Mouse (Mus musculus) heart, embryonic 13.5 days (tissue): ENCODE measurements around the gene Fam83f. TPM values are rescaled to one million over a fixed set of nuclear protein-coding genes. Genes with fewer than 3 reads are reported as not detected.
A peak's percentile ranks its signal among the peaks of the same experiment; 100 is the strongest.

ENCODE experiments used
- ATAC-seq: fragments of 200-750 bp; cut with Nextera tagmentation; 2 replicates; pipeline ENCODE4 v1.8.0; 2017; ENCODE audit warnings: moderate TSS enrichment; ENCODE audit not compliant: insufficient number of reproducible peaks, low FRiP score, low TSS enrichment; ENCODE audit errors: extremely low read depth
- H3K27ac ChIP-seq: fragments of 300-500 bp; sonication (generic); replicated peaks from 2 replicates; pipeline ENCODE4 v1.5.1; 2015; ENCODE audit warnings: moderate library complexity, mild to moderate bottlenecking, inconsistent platforms
- H3K27me3 ChIP-seq: fragments of 300-500 bp; sonication (generic); replicated peaks from 2 replicates; pipeline ENCODE4 v1.6.1; 2015; ENCODE audit warnings: mild to moderate bottlenecking, inconsistent platforms
- H3K36me3 ChIP-seq: fragments of 300-500 bp; sonication (generic); 2 replicates; pipeline ENCODE4 v1.6.1; 2015; ENCODE audit warnings: mild to moderate bottlenecking, inconsistent platforms
- H3K4me1 ChIP-seq: fragments of 300-500 bp; sonication (generic); 2 replicates; pipeline ENCODE4 v1.6.1; 2015; ENCODE audit warnings: inconsistent platforms
- H3K4me2 ChIP-seq: fragments of 300-500 bp; sonication (generic); 2 replicates; pipeline ENCODE4 v1.6.1; 2015; ENCODE audit warnings: inconsistent platforms, mild to moderate bottlenecking, moderate library complexity
- H3K4me3 ChIP-seq: fragments of 300-500 bp; sonication (generic); 2 replicates; pipeline ENCODE4 v1.5.1; 2015; ENCODE audit warnings: moderate library complexity, mild to moderate bottlenecking, inconsistent platforms
- H3K9ac ChIP-seq: fragments of 300-500 bp; sonication (generic); 2 replicates; pipeline ENCODE4 v1.6.1; 2015; ENCODE audit warnings: inconsistent platforms, mild to moderate bottlenecking, moderate library complexity
- H3K9me3 ChIP-seq: fragments of 300-500 bp; sonication (generic); 2 replicates; pipeline ENCODE4 v1.6.1; 2016; ENCODE audit warnings: inconsistent platforms
- WGBS: fragments of 180-500 bp; shearing (Covaris S2); methylation state at CpG from one replicate; pipeline ENCODE4 v1.1.7; 2015; ENCODE audit warnings: mixed read lengths; 5-methylcytosine and 5-hydroxymethylcytosine counted together
- polyA plus RNA-seq: library from polyadenylated mRNA; unstranded; fragments of >200 nt; fragmentation: Nextera tagmentation; extraction: Ambion mirVana; gene quantifications from 2 replicates; pipeline ENCODE4 v1.2.1, GENCODE M21; 2015

Fam83f gene
- polyA plus RNA-seq, 1 experiment from 2014 or later: 0.13 TPM

DNA sequence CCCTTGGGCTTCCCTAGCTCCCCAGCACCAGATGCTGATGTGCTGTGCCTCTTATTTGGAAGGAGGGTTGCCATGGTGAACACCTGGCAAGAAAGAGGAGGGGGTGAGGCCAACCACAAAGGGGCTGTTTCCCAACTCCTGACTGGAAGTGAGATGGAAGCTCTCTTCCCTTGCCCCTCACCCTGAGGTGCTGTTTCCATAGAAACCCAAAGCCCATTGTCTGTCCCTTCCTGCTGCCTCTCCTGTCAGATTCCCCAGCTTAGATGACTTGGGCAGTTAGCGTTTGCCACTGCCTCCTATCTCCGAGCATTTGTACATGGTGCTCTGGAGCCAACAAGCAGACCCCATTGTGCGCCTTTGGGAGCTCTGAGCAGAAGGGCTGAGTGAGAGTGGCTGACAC lies 21.8 kb downstream of the Fam83f start:
- no peaks in the 10 kb centered on the region for H3K9me3 ChIP-seq
- ATAC-seq: no peak
- H3K36me3 ChIP-seq: no peaks in the 10 kb centered on the region
- peaks cover 15% of the 10 kb centered on the region for H3K4me1 ChIP-seq
- 31% methylated on average over 3 of the region's 3 CpGs for WGBS
- no peak overlapping the region for H3K4me2 ChIP-seq
- peaks cover 82% of the 10 kb centered on the region for H3K27me3 ChIP-seq
- H3K9ac ChIP-seq: no peak overlapping the region
- H3K4me3 ChIP-seq: no peak overlapping the region
- no peak overlapping the region for H3K27ac ChIP-seq

DNA sequence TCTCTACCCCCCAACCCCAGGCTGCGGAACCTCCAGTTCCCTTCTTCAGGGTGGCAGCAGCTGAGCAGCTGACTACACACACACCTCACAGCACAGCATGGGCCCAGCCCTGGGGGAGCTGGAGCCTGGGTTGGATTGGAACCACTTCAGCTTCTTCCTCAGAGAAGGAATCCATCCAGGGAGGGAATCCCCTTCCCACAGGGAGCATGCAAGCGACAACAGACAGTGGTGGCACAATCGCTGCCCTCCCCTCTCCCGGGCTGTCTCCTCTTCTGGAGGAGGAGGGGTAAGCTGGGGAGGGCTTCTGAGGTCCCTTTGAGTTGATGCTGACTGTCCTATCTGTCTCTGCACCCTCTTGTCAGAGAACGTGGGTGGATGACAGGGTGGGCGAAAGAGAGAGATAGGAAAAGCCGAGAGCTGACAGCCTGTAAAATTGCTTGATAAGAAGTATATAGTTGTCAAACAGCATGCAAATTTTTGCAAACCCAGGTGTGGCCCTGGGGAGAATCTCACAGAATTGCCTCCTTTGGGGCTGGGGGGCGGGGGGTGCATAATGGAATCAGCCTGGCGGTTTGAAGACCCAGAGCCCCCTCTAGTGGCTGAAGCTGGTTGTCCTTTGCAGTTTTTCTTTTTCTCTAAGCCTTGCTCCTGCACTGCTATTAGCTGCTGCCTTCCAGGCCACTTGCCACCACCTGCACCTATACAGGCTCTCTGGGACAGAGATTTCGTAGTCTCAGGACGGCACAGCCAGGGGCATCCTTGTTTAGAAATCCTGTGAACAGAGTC lies 22.7 kb downstream of the Fam83f start:
- Histone ChIP-seq H3K4me3 (peak overlapping the region; percentile 22), H3K9ac (peak overlapping the region; percentile 61; the same call in 1 of the 2 replicates), H3K4me1 (peaks cover 15% of the 10 kb centered on the region), H3K4me2 (peak overlapping the region; percentile 56), H3K9me3 (no peaks in the 10 kb centered on the region), H3K36me3 (no peaks in the 10 kb centered on the region), H3K27ac (no peak overlapping the region), H3K27me3 (peaks cover 75% of the 10 kb centered on the region)
- no peak for ATAC-seq
- WGBS: 13% methylated on average over 11 of the region's 11 CpGs

DNA sequence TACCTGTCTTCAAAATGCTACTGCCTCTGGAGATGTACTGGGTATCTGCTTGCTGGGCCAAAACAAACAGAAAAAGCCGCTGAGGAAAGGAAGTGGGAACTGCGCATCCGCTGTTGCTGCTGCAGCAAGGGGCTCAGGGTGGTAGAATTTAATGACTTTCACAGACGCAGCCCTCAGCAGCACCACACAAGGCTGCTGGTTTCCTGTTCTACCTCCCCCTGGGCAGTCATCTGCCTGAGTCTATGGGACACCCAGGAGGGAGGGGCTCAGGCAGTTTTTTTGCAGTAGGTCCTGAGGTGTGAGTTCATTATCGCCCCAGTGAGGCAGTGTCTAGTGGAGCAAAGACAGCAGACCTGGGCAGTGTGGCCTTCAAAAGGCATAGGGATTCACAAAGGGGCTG lies 25.9 kb downstream of the Fam83f start:
- no peak overlapping the region for H3K4me3 ChIP-seq
- no peak overlapping the region for H3K9ac ChIP-seq
- H3K9me3 ChIP-seq: no peaks in the 10 kb centered on the region
- peaks cover 48% of the 10 kb centered on the region for H3K27me3 ChIP-seq
- H3K27ac ChIP-seq: peak overlapping the region; percentile 13; the same call in 1 of the 2 replicates
- 26% methylated on average over 5 of the region's 5 CpGs for WGBS
- no peak for ATAC-seq
- no peak overlapping the region for H3K4me2 ChIP-seq
- peaks cover 15% of the 10 kb centered on the region for H3K4me1 ChIP-seq
- H3K36me3 ChIP-seq: no peaks in the 10 kb centered on the region

DNA sequence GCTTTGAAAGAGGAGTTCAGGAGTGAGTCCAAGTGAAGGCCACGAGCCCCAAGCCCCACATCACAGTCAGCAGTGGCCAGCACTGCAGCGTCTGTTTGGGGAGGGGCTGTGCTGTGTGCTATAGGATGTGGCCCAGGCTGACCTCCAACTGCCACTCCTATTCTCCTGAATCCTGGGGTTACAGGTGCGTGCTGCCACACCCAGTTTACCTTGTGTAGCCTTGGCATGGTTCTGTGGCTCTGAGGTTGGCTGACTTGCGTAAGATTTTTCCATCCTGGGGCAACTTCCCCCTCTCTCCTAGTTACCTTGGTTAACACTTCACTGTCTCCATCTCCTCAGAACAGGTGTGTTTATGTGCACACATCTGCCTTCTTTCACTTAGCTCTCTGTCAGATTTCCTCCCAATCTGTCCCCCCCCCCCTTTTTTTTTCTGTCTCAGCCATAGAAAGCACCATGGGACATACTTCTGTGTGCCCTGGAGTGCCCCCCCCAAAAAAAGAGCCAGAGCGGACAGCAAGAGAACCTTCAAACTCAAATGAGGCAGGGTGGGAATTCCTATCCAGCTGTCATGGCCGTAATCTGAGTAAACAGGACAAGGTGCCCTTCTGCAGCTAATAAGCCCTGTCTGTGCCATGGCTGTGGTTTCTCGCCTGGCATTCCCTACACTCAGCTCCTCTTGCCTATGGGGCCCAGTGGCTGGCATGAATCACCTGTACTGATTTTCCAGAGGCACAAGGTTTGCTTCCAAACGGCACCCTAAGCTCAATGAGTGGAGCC lies 30.0 kb downstream of the Fam83f start:
- WGBS: 64% methylated on average over 8 of the region's 8 CpGs
- Histone ChIP-seq H3K4me2 (no peak overlapping the region), H3K9me3 (no peaks in the 10 kb centered on the region), H3K4me3 (no peak overlapping the region), H3K27me3 (peaks cover 12% of the 10 kb centered on the region), H3K36me3 (no peaks in the 10 kb centered on the region), H3K9ac (no peak overlapping the region), H3K4me1 (peaks cover 19% of the 10 kb centered on the region), H3K27ac (no peak overlapping the region)
- ATAC-seq: no peak

DNA sequence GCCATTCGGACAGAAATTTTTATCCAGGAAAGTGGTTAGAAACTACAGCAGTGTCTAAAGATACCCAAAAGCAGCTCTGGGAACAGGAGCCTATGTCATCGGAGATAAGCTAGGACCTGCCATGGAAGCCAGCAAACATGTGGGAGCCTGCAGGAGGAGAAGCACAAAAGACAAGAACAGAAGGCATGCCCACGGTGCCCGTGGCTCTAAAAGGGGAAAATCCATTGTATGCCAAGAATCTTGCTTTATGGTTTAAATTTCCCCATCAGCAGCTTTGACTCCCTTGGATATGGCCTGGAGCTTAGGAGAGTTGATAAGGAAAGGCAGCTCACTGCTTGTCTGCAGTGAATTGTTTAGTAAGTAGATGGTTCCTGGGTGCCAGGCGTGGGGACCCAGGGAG lies 31.3 kb downstream of the Fam83f start:
- no peaks in the 10 kb centered on the region for H3K9me3 ChIP-seq
- H3K36me3 ChIP-seq: no peaks in the 10 kb centered on the region
- H3K27me3 ChIP-seq: peaks cover 7% of the 10 kb centered on the region
- no peak overlapping the region for H3K27ac ChIP-seq
- H3K9ac ChIP-seq: no peak overlapping the region
- ATAC-seq: no peak
- H3K4me2 ChIP-seq: no peak overlapping the region
- 69% methylated on average over 5 of the region's 5 CpGs for whole genome bisulfite sequencing
- H3K4me3 ChIP-seq: no peak overlapping the region
- peaks cover 27% of the 10 kb centered on the region for H3K4me1 ChIP-seq

DNA sequence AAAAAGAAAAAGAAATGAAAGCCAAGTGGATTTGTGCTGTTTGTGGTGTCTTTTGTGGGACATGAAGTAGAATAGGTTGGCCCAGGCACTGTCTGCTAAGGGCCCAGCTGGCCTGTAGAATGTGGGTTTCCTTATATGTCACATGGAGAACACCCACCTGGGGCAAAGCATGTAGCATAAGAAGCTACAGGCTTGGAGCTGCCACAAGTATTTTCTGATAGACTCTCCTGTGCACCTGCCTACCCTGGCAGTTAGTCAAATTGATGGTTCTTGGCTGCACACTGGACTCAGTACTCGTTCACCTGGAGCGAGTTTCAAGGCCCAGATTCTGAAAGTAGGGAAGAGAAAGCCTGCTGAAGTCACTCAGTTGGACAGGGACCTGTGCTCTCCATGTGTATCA lies 31.8 kb downstream of the Fam83f start:
- Histone ChIP-seq H3K36me3 (no peaks in the 10 kb centered on the region), H3K27ac (no peak overlapping the region), H3K4me1 (peaks cover 25% of the 10 kb centered on the region), H3K27me3 (peaks cover 7% of the 10 kb centered on the region), H3K4me2 (no peak overlapping the region), H3K9ac (no peak overlapping the region), H3K4me3 (no peak overlapping the region), H3K9me3 (no peaks in the 10 kb centered on the region)
- ATAC-seq: no peak
- 77% methylated on average over 2 of the region's 2 CpGs for WGBS

DNA sequence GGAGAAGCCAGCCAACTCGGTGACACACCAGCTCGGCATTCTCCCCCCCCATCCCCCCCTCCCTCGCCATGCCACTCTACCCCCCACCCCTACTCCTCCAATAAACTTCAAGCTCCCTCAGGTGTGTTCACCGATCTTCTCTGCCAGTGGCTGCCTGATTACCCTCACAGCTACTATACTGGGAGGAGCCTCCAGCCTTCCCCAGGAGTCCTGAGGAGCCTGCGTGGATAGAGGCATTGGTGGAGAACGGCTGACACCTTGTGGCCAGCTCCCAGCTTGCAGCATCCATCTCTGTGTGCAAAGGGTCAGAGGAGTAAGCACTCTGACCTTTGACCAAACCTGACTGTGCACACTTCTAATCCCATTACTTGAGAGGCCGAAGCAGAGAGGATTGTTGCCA lies 32.6 kb downstream of the Fam83f start:
- peak overlapping the region; percentile 41 for H3K4me2 ChIP-seq
- no peaks in the 10 kb centered on the region for H3K36me3 ChIP-seq
- H3K27ac ChIP-seq: no peak overlapping the region
- peaks cover 6% of the 10 kb centered on the region for H3K27me3 ChIP-seq
- H3K9ac ChIP-seq: no peak overlapping the region
- no peak for ATAC-seq
- H3K9me3 ChIP-seq: no peaks in the 10 kb centered on the region
- no peak overlapping the region for H3K4me3 ChIP-seq
- peaks cover 28% of the 10 kb centered on the region for H3K4me1 ChIP-seq
- 8% methylated on average over 7 of the region's 7 CpGs for WGBS

DNA sequence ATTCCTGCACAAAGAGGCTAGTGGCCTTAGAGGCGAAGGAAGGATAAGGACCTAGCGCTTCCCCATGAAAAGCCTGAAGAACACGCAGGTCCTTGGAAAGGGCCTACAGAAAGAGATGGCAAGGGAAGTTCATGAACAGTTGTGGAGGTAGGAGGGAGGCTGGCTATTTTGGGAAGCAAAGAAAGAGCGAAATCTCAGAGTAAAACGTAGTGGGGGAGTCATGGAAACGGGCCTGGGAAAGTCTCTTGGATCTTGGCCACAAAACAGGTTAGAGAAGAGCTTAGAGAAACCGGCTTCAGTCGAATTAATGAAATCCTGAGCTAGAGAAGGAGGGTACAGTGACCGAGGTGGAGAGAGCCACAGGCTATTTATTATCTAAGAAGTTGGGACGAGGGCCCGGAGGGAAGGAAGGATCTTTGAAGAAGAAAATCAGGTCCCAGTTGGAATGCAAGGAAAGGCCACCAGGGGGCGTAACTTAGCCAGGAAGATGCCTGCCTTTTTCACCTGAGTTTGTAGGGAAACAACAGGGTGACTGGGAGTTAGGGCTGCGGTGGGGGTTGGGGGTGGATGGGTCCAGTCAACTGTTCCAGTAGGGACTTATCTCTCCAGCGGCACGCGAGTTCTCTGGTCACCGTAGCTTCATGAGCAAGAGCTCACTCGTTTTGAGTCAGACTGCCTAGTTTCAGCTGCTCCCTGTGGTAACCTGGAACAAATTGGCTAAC lies 34.3 kb downstream of the Fam83f start:
- H3K9me3 ChIP-seq: no peaks in the 10 kb centered on the region
- peak overlapping the region; percentile 86 for H3K27ac ChIP-seq
- peaks cover 36% of the 10 kb centered on the region for H3K4me1 ChIP-seq
- ATAC-seq: no peak
- no peaks in the 10 kb centered on the region for H3K36me3 ChIP-seq
- peak overlapping the region; percentile 37 for H3K4me3 ChIP-seq
- 25% methylated on average over 18 of the region's 18 CpGs for WGBS
- H3K4me2 ChIP-seq: peak overlapping the region; percentile 71
- no peaks in the 10 kb centered on the region; the same call in 1 of the 2 replicates for H3K27me3 ChIP-seq
- H3K9ac ChIP-seq: peak overlapping the region; percentile 57

DNA sequence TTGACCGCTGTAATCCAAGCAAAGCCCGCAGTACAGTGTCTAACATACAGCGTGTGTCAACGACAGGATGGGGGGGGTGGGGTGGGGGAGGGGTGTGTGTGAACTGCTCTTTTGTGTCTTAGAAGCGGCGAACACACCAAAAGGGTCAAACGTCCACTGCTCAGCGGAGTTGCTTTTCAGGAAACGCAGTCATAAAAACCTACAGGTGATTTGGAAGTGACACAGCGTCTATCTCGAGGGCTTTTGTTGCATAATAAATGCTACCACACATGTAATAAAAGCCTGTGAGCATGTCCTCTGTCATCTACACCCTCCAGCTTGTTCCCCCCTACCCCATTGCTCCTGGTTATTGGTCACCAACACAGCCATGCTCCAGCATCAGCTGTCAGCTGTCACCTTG lies 34.9 kb downstream of the Fam83f start:
- no peak for ATAC-seq
- Histone ChIP-seq H3K4me1 (peaks cover 36% of the 10 kb centered on the region), H3K27me3 (no peaks in the 10 kb centered on the region; the same call in 1 of the 2 replicates), H3K9me3 (no peaks in the 10 kb centered on the region), H3K4me2 (peak overlapping the region; percentile 71), H3K4me3 (peak overlapping the region; percentile 37), H3K36me3 (no peaks in the 10 kb centered on the region), H3K27ac (peak overlapping the region; percentile 86), H3K9ac (peak overlapping the region; percentile 57)
- WGBS: 28% methylated on average over 11 of the region's 11 CpGs

DNA sequence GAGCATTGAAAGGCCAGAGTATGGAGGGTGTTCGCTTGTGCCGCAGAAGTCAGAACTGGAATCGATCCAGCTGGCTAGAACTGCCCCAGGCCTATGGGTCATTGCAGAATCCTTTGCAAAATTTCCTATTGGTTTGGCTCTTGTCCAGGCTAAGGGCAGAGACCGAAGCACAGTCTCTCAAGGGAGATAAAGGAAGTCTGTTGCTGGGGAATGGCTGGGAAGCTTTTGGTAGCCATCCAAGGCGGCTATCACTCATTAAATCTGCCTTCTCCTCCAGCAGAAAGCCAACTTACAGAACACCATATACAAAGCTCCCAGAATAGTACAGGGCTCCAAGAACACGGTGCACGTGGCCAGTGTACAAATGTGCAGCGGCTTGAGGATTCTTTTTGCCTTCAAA lies 35.4 kb downstream of the Fam83f start:
- H3K9me3 ChIP-seq: no peaks in the 10 kb centered on the region
- peak overlapping the region; percentile 57 for H3K9ac ChIP-seq
- whole genome bisulfite sequencing: 31% methylated on average over 8 of the region's 8 CpGs
- ATAC-seq: no peak
- H3K4me3 ChIP-seq: peak overlapping the region; percentile 37; the same call in 1 of the 2 replicates
- H3K27me3 ChIP-seq: no peaks in the 10 kb centered on the region
- peaks cover 37% of the 10 kb centered on the region for H3K4me1 ChIP-seq
- H3K27ac ChIP-seq: peak overlapping the region; percentile 86
- H3K36me3 ChIP-seq: no peaks in the 10 kb centered on the region
- peak overlapping the region; percentile 71 for H3K4me2 ChIP-seq

DNA sequence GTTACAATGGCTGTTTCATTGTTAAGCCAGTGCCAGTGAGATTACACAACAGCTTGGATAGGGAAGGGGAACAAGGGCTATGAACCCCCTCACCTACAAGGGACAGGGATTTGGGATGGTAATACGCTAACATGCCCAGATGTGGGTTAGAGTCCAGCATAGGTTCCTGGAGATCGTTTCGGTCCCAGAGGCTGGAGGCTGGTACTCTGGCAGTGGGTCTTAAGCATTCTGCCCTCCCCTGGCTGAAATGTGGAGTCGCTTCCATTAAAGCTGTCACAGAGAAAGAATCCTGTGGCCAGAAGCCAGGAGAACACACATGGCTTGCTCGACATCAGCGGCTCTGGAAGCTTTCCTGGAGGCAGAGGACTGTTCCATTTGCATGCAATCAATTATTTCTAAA lies 37.9 kb downstream of the Fam83f start:
- Histone ChIP-seq H3K4me2 (peak overlapping the region; percentile 63), H3K9ac (peak overlapping the region; percentile 3; the same call in 1 of the 2 replicates), H3K36me3 (no peaks in the 10 kb centered on the region), H3K4me1 (peaks cover 44% of the 10 kb centered on the region), H3K4me3 (no peak overlapping the region), H3K27ac (peak overlapping the region; percentile 88), H3K27me3 (no peaks in the 10 kb centered on the region), H3K9me3 (no peaks in the 10 kb centered on the region)
- no peak for ATAC-seq
- 31% methylated on average over 6 of the region's 6 CpGs for WGBS
